Comparison of ENCODE assay signal across 8 mouse cellular contexts in genomic region chr10:42631754-42632452, GRCm38 (mm10). TPM values are rescaled to one million over a fixed set of nuclear protein-coding genes. Genes with fewer than 3 reads are reported as not detected.
DNase-seq lines count a peak whose midpoint lies in the region; ATAC-seq lines count a peak whose summit lies in the region.

No protein-coding gene starts in this region.

- no peaks in the 10 kb centered on the region for H3K36me3 ChIP-seq in kidney, embryonic 16.5 days (ENCODE audit: insufficient read depth, low read length)
- no peaks in the 10 kb centered on the region for H3K36me3 ChIP-seq in hindbrain, embryonic 13.5 days
- H3K36me3 ChIP-seq in midbrain, embryonic 16.5 days (ENCODE audit: control insufficient read depth, insufficient read depth, low read length) = no peaks in the 10 kb centered on the region

- no peak for ATAC-seq in kidney, embryonic 16.5 days (ENCODE audit: low FRiP score, low TSS enrichment)
- no peak for ATAC-seq in hindbrain, embryonic 13.5 days (ENCODE audit: low FRiP score)
- ATAC-seq in midbrain, embryonic 16.5 days = 0 out of 2 replicates have a peak, but pooled peaks have one; percentile 14

- no peak overlapping the region for H3K27ac ChIP-seq in kidney, embryonic 16.5 days (ENCODE audit: low read length)
- H3K27ac ChIP-seq in hindbrain, embryonic 13.5 days = no peak overlapping the region
- H3K27ac ChIP-seq in midbrain, embryonic 16.5 days (ENCODE audit: low read length) = no peak overlapping the region

- under 1% methylated on average over 42 of the region's 42 CpGs for WGBS in kidney, embryonic 16.5 days
- under 1% methylated on average over 36 of the region's 42 CpGs for WGBS in hindbrain, embryonic 13.5 days
- 2% methylated on average over 42 of the region's 42 CpGs for WGBS in midbrain, embryonic 16.5 days

- no peaks in the 10 kb centered on the region for H3K9me3 ChIP-seq in kidney, embryonic 16.5 days (ENCODE audit: low read length)
- H3K9me3 ChIP-seq in hindbrain, embryonic 13.5 days = no peaks in the 10 kb centered on the region
- H3K9me3 ChIP-seq in midbrain, embryonic 16.5 days (replicated peaks; ENCODE audit: control insufficient read depth, low read length, poor library complexity, severe bottlenecking) = no peaks in the 10 kb centered on the region

- H3K4me1 ChIP-seq in kidney, embryonic 16.5 days (ENCODE audit: insufficient read depth, low read length) = peaks cover 24% of the 10 kb centered on the region
- peaks cover 42% of the 10 kb centered on the region for H3K4me1 ChIP-seq in hindbrain, embryonic 13.5 days (replicated peaks)
- peaks cover 38% of the 10 kb centered on the region for H3K4me1 ChIP-seq in midbrain, embryonic 16.5 days (ENCODE audit: control insufficient read depth, insufficient read depth, low read length)

- H3K4me3 ChIP-seq in kidney, embryonic 16.5 days (ENCODE audit: low read length) = peak overlapping the region; percentile 34; the same call in 1 of the 2 replicates
- H3K4me3 ChIP-seq in hindbrain, embryonic 13.5 days = 0 out of 2 replicates have a peak overlapping the region, but pooled peaks have one; percentile 6
- peak overlapping the region; percentile 23 for H3K4me3 ChIP-seq in midbrain, embryonic 16.5 days (ENCODE audit: low read depth, low read length)

- H3K27me3 ChIP-seq in kidney, embryonic 16.5 days (ENCODE audit: insufficient read depth, low read length) = peaks cover 95% of the 10 kb centered on the region
- H3K27me3 ChIP-seq in hindbrain, embryonic 13.5 days = peaks cover 97% of the 10 kb centered on the region
- H3K27me3 ChIP-seq in midbrain, embryonic 16.5 days (ENCODE audit: control insufficient read depth, insufficient read depth, low read depth, low read length) = peaks cover 35% of the 10 kb centered on the region

- no peak for DNase-seq in kidney, postnatal 14 days
- DNase-seq in embryo, embryonic 11 days = peak; percentile 45
- DNase-seq in left cerebral cortex, adult 11 months (ENCODE audit: low spot score) = no peak
- no peak for DNase-seq in frontal cortex, postnatal 25 days (ENCODE audit: low spot score in 2 of 2)
- DNase-seq in urinary bladder, postnatal 36 days (ENCODE audit: low spot score in 2 of 2) = no peak

- H3K4me2 ChIP-seq in kidney, embryonic 16.5 days (replicated peaks; ENCODE audit: low read depth, low read length) = peak overlapping the region; percentile 55
- peak overlapping the region; percentile 40 for H3K4me2 ChIP-seq in hindbrain, embryonic 13.5 days
- peak overlapping the region; percentile 49 for H3K4me2 ChIP-seq in midbrain, embryonic 16.5 days (ENCODE audit: low read length)

- no peak overlapping the region for H3K9ac ChIP-seq in kidney, embryonic 16.5 days (replicated peaks; ENCODE audit: low read length)
- H3K9ac ChIP-seq in hindbrain, embryonic 13.5 days = no peak overlapping the region; the same call in 1 of the 2 replicates
- no peak overlapping the region for H3K9ac ChIP-seq in midbrain, embryonic 16.5 days (ENCODE audit: low read depth, low read length)

RNA-seq across cellular contexts. Expression of gene Ostm1, which starts 48.3 kb away (rescaled TPM):
- polyA plus RNA-seq in kidney, embryonic 16.5 days (2015; fragmentation: Nextera tagmentation; extraction: Ambion mirVana) = 18.2 and 18.5 TPM in 2 replicates
- 32.0 and 32.2 TPM in 2 replicates for polyA plus RNA-seq in hindbrain, embryonic 13.5 days (2015; fragmentation: Nextera tagmentation; extraction: Ambion mirVana)
- polyA plus RNA-seq in midbrain, embryonic 16.5 days (2015; fragmentation: Nextera tagmentation; extraction: Ambion mirVana) = 39.9 and 43.7 TPM in 2 replicates

RNA-seq across cellular contexts. Expression of gene Nr2e1, which starts 48.5 kb away (rescaled TPM):
- 0.14 TPM in 1 of 2 replicates, not detected in the other for polyA plus RNA-seq in kidney, embryonic 16.5 days (2015; fragmentation: Nextera tagmentation; extraction: Ambion mirVana)
- 0.39 and 0.49 TPM in 2 replicates for polyA plus RNA-seq in hindbrain, embryonic 13.5 days (2015; fragmentation: Nextera tagmentation; extraction: Ambion mirVana)
- 5.2 and 5.6 TPM in 2 replicates for polyA plus RNA-seq in midbrain, embryonic 16.5 days (2015; fragmentation: Nextera tagmentation; extraction: Ambion mirVana)
